Mouse (Mus musculus) brain, adult 2 months (tissue): ENCODE measurements around the gene Ckap4.

ENCODE experiments used
- DNase-seq: peaks from one replicate; pipeline ENCODE4 v3.0.0; 2011; ENCODE audit warnings: low read depth, low spot score

Ckap4 gene

GRCm38 (mm10) chr10:84533912-84534671 is at the start of gene Ckap4:
Gene Ckap4, minus strand, starts transcription at chr10:84534062.
- peak; percentile 66 for DNase-seq

- peak; percentile 63 for DNase-seq
Observed at GRCm38 (mm10) chr10:84582236-84582635, 48.4 kb upstream of the Ckap4 start.

- DNase-seq, result no peak
Observed at GRCm38 (mm10) chr10:84581191-84581590, 47.3 kb upstream of the Ckap4 start.

DNA sequence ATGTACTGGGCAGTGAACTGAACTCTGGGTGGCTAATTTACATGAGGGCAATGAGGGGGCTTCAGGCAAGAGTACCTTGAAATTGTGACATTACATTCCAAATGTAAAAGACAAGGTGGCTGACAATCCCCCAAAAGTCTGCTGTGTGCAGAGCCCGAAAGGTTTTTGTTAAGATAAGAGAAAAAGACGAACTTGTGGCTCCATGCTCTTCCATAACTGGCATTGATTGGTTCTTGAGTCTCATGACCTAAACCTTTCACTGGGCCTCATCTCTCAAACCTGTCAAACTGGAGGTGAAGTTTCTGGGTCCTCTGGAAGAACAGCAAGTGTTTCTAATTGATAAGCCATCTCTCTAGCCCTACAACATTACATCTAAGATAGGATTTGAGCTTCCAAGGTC is 45.7 kb upstream of the Ckap4 start:
- DNase-seq, result no peak

- DNase-seq, result no peak
Observed at GRCm38 (mm10) chr10:84578738-84579137, 44.9 kb upstream of the Ckap4 start.

- DNase-seq, result peak; percentile 76
Observed at GRCm38 (mm10) chr10:84577071-84577727, 43.3 kb upstream of the Ckap4 start.

GRCm38 (mm10) chr10:84576395-84577070 is 42.7 kb upstream of the Ckap4 start, which contains the start of gene Tcp11l2:
Gene Tcp11l2, plus strand, starts transcription at chr10:84576626.
- peak; percentile 98 for DNase-seq

DNA sequence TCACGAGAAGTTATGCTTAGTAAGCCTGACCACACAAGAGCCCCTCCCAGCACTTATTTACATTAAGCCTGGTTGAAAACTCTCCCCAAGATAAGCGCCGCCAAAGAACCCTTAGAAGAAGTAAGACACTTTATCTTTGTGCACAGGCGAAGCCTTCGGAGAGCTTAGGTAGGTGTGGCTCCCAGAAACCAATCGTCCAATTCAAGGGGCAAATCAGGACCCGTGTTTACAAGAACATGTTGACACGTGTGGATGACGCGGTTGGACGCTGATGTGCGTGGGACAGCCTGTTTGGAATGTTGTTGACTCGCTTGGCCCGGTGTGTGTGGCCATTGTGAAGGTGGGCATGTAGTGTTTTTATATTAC is 42.1 kb upstream of the Ckap4 start:
- DNase-seq, result peak; percentile 94

DNA sequence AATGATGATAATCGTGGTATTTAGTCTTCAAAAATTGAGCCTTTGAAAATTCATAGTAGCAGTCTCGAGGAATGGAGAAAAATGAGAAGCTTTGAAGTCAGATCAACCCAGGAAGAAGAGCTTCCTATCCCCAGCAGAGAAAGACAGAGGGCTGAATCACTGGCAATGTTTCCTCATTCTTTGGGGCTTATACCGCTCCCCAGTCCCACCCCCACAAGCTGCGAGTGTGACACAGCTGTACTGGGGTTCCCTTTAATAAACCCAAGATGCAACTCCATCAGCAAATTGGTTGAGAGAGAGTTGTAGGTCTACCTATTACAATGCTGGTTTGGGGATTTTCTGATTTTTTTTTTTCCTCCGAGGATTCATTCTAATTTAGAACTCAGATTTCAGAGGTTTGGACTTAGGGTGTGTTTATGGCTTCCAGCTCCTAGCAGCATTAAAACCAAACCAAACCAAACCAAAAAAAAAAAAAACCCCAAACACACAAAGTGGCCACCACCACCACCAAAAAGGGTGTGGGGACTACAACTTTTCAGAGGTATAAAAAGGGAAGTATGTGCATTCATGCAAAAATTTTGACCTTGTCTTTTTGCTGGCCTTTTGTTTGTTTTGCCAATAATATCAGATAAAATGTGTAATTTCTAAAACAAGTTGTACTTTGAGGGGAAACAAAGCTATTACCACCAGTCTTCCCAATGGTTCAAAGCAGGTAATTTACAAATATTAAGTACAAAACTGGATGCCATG is 40.0 kb upstream of the Ckap4 start:
- DNase-seq, result peak; percentile 37

DNA sequence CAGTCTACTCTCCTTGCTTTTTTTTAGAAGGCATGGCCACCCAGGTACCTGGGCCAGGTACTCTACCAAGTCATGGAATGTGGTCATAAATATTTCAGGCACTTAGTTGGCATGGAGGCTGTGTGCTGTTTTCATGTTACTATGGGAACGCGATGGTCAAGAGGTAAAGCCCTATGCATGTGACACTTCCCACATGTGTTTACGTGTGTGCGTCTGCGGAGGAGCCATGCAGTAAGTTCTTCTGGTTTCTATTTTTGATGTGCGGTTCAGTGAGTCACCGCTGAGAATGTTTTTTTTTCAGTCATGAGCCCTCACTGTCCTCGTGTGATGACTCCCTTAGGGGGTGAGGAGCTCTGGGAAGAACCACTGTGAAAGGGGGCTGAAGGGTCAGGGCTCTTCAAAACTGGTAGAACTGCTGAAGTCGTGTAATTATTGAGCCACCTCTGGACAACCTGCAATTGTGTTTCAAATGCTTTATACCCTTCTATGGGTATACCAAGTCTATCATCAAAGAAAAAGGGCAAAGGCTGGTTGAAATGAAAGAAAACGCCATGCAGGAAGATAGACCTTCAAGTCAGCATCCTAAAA is 37.3 kb upstream of the Ckap4 start:
- peak; percentile 61 for DNase-seq

GRCm38 (mm10) chr10:84564427-84564826 is 30.6 kb upstream of the Ckap4 start:
- DNase-seq, result peak; percentile 69

- DNase-seq, result peak; percentile 84
Observed at GRCm38 (mm10) chr10:84562567-84563554, 29.0 kb upstream of the Ckap4 start.

DNA sequence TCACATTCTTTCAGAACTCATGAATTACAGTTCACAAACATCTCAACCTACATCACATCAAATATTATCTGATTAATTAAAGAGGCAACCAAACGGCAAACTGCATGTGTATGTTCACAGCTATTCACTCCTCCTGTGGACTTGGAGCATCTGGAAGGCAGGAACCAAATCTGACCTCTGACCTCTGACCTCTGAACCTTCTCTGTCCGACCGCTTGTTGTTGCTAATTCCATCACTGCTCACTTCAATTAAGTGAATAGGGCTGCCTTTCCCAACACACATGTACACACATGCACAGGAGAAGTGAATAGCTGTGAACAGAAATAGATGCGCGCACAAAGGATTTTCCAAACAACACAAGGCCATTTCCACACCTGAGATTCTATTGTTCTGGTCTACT is 28.3 kb upstream of the Ckap4 start:
- no peak for DNase-seq

DNA sequence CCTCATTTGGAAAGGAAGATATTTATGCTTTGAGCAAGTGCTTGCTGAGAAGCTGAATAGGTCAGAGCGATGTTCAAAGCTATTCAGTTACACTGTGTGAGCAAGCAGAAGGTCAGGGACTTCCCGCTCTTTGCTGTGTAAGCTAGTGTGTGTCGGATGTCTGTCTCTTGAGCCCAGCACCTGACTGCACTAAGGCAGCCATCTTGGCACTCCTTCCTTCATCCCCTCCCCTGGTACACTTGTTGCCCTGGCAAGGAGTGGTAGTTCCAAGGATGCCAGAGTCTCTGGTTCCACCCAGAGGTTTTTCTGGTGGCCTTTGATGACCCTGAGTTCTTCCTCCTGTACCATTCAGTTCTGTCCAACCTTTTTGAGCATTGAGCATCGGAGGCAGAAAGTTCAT is 26.1 kb upstream of the Ckap4 start:
- DNase-seq, result no peak

DNA sequence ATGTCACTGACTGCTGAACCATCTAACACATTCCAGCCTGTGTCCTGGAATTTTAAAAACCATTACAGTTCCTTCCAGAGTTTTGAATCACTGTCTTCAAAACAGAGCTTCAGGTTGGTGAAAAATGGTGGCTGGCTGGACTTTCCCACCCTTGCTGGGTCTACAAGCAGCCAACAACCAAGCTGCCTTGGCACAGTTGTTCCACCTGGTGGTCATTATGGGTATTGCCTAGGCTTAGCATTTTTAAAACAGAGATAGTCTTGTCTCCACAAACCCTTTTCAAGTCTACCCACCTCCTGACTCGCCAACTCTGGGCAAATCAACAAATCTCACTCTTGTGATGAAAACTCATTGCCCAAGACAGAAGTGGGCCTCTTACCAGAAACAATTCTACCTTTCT is 24.6 kb upstream of the Ckap4 start:
- DNase-seq, result no peak

GRCm38 (mm10) chr10:84556120-84556519 is 22.3 kb upstream of the Ckap4 start:
- no peak for DNase-seq

- no peak for DNase-seq
Observed at GRCm38 (mm10) chr10:84554291-84555009, 20.6 kb upstream of the Ckap4 start.

DNA sequence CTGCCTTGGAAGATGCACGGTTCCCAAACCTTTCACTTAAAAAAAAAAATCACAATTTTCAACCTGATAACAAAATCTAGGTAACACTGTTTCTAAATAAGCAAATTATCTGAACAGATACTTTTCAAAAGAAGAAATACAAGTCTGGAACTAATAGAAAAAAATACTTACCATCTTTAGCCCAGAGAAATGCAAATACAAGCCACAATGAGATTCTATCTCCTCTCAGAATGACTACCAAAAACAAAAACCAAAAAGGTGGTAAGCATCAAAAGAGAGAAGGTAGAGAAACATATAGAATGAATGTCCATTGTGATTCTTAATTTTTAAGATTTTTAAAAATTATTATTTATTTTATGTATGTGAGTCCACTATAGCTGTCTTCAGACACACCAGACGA is 18.6 kb upstream of the Ckap4 start:
- DNase-seq, result no peak

DNA sequence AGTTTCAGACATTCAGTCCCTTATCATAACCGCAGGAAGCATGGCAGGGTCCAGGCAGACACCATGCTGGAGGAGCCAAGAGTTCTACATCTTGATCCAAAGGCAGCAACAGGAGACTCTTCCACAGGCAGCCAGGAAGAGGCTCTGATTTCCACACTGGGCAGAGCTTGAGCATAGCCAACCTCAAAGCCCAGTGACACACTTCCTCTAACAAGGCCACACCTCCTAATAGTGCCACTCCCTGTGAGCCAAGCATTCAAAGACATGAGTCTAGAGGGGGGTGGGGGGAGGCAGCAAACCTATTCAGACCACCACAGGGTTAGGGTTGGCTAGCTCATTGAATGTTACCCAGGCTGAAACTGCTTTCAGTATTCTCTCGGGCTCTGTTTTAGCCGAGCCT is 18.0 kb upstream of the Ckap4 start:
- no peak for DNase-seq

DNA sequence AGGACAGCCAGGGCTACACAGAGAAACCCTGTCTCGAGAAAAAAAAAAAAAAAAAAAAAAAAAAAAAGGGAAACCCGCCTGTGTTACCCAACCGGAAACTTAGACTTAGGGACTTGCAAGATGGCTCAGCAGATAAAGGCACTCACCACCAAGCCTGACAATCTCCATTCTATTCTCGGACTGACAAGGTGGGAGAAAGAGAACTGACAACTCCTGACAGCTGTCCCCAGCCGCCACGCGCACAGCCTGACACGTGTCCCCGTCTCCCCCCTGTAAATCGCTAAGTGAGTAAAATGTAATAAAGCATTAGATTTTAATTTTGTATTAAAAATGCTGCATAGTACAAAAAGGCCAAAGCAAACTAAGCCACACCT is 16.0 kb upstream of the Ckap4 start:
- peak; percentile 31 for DNase-seq
